Mouse (Mus musculus) splenic B cell, adult 2 months (primary cell): Measurements from ENCODE around the gene Ahnak.

Experiments used
- DNase-seq: peaks from one replicate; pipeline ENCODE4 v3.0.0-alpha.2; 2011; ENCODE audit warnings: low read depth, low spot score
- H3K27me3 ChIP-seq: 2 replicates; pipeline ENCODE4 v1.6.1; 2012; ENCODE audit warnings: mild to moderate bottlenecking, low read length, moderate library complexity, mixed read lengths; ENCODE audit not compliant: control insufficient read depth, poor library complexity, insufficient read depth, severe bottlenecking
- H3K36me3 ChIP-seq: 2 replicates; pipeline ENCODE4 v1.6.1; 2012; ENCODE audit warnings: mild to moderate bottlenecking, low read length, moderate library complexity, mixed read lengths; ENCODE audit not compliant: control insufficient read depth, poor library complexity, insufficient read depth, severe bottlenecking

The Ahnak gene

GRCm38 (mm10) chr19:9090191-9090590, 101.1 kb downstream of the Ahnak start:
- Histone ChIP-seq H3K27me3 (no peaks in the 10 kb centered on the region), H3K36me3 (no peaks in the 10 kb centered on the region)
- DNase-seq: no peak

DNA sequence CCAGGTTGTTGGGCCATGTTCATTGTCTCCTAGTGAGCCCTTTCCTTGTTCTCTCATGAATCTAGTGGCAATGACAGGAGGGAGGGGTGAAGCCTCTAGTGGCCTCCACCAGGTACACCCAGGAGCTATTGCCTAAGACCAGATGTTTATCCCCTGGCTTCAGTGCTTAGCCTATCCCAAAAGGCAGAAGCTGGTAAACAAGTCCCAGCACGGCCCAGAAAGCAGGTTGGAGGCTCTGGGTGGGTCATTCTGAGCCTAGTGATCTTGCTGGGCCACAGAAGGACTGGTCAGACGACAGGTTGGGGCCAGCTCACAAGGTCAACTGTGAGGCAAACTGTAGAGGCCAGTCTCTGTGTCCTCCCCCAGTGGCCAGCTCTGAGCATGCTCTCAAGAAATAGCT, 101.6 kb downstream of the Ahnak start:
- H3K27me3 ChIP-seq: no peaks in the 10 kb centered on the region
- no peak for DNase-seq
- H3K36me3 ChIP-seq: no peaks in the 10 kb centered on the region

- no peaks in the 10 kb centered on the region for H3K36me3 ChIP-seq
- no peaks in the 10 kb centered on the region for H3K27me3 ChIP-seq
- no peak for DNase-seq
These were observed 106.0 kb downstream of the Ahnak start for GRCm38 (mm10) chr19:9095111-9095510.

DNA sequence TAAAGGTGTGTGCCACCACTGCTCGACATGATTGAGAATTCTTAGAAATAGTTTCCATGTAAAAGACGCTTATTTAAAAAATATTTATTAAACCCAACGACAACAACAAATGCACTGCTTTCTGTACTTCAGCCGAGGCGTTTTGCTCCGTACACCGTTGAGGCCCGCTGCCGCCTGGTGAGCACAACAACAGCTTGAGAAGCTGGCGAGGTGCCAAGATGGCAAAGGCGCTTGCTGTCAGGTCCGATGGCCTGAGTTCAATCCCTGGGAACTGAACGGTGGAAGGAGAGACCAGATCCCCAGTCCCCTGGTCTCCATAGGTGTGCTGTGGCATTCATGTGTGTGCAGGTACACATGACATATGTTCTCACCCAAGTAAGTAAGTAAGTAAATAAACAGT, 108.4 kb downstream of the Ahnak start:
- no peaks in the 10 kb centered on the region for H3K36me3 ChIP-seq
- DNase-seq: no peak
- H3K27me3 ChIP-seq: no peaks in the 10 kb centered on the region

DNA sequence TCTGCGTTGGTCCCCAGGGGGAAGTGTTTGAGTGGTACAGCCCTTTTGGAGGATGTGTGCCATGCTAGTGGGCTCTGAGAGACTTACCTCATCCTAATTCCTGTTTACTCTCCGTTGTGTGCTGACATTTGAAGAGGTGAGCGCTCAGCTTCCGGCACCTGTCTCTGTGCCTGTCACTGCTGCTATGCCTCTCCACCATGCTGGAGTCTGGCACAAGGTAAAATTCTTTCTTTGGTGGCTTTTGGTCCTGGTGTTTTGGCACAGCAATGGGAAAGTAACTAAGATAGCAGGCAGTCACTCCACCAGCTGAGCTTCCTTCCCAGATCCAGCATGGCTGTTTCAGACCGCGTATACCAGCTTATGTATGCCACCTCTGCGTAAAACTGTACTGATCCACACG, 110.7 kb downstream of the Ahnak start:
- Histone ChIP-seq H3K36me3 (no peaks in the 10 kb centered on the region), H3K27me3 (no peaks in the 10 kb centered on the region)
- no peak for DNase-seq

DNA sequence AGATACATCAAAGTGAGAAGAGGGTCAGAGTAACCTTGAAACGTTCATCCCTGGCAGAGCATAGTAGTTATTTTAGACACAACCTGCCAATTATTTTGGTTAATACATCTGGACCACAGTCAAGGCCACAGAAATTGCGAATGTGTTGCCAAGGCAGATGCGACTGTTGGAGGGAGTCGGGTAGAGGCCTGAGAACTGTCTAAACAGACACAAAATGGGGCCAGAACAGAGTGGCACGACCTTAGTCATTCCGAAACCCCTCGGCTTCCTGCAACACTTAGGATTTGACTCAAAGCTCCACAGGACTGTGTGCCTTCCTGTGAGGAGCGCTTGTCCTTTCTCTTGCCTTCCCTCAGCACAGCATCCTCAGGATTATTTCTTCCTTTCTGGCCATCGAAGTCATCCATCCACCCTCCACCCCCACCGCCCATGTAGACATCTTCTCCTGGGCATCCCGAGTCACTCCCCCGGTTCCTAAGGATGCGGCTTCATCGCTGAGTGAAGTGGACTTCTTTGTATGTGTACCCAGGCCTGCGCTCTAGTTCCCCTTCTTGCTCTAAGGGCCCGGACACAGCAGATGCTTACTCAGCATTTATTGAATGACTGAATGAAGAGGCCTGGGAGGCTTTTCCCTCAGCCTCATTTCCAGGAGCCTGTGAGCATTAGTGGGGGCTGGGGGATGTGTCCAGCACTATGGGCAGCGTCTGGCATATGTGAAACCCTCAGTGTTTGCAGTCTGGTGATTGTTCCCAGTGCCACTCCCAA, 111.4 kb downstream of the Ahnak start:
- Histone ChIP-seq H3K36me3 (no peaks in the 10 kb centered on the region), H3K27me3 (no peaks in the 10 kb centered on the region)
- no peak for DNase-seq

DNA sequence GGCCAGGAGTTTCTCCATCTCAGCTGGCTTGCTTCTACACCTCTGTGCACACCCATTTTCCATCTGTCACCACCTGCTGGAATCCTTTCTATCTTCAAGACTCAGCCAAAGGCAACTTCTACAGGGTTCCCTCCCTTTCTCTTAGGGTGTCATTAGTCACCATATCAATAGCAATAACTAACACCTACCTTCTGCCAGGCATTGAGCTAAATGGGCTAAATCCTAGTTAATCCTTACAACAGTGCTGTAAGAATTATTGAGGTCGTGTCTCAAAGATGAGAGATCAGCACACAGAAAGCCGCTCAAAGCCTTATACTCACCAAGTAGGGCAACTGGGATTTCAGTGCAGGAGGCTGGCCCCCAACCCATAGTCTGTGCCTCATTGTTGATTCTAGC, 112.0 kb downstream of the Ahnak start:
- DNase-seq: no peak
- Histone ChIP-seq H3K27me3 (no peaks in the 10 kb centered on the region), H3K36me3 (no peaks in the 10 kb centered on the region)

- H3K36me3 ChIP-seq: no peaks in the 10 kb centered on the region
- peak; percentile 59 for DNase-seq
- no peaks in the 10 kb centered on the region for H3K27me3 ChIP-seq
These were observed 114.9 kb downstream of the Ahnak start for GRCm38 (mm10) chr19:9103986-9104385.

DNA sequence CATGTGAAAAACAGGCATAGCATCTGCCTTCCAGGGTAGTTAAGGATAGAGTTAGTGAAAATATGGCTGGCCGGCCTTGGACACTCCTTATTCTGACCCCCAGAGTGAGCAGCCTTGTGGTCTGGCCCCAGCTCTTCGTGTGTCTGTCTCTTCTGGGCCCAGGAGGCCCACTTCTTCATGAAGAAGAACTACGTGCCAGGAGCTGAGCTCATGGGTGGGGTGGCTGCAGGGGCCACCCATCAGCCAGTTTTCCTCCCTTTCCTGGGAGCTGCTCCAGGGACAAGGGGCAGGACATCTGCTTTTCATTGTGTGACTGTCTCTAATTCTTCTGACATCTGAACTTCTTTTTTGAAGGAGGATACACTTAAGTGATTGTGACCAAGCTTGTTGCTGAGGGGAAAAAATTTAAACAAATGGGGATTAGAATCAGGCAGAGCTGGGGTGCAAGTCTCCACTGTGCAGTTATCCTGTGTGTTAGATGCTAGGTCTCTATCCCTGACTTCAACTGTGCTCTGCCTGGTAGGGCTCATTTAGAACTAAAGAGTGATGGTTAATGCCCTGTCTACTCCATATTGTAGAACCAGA, 116.1 kb downstream of the Ahnak start:
- H3K36me3 ChIP-seq: no peaks in the 10 kb centered on the region
- no peak for DNase-seq

GRCm38 (mm10) chr19:9106096-9106495, 117.0 kb downstream of the Ahnak start:
- Histone ChIP-seq H3K36me3 (no peaks in the 10 kb centered on the region), H3K27me3 (no peaks in the 10 kb centered on the region)
- DNase-seq: no peak

More for the DNA sequence above, 116.1 kb downstream of the Ahnak start:
- H3K27me3 ChIP-seq: no peaks in the 10 kb centered on the region

DNA sequence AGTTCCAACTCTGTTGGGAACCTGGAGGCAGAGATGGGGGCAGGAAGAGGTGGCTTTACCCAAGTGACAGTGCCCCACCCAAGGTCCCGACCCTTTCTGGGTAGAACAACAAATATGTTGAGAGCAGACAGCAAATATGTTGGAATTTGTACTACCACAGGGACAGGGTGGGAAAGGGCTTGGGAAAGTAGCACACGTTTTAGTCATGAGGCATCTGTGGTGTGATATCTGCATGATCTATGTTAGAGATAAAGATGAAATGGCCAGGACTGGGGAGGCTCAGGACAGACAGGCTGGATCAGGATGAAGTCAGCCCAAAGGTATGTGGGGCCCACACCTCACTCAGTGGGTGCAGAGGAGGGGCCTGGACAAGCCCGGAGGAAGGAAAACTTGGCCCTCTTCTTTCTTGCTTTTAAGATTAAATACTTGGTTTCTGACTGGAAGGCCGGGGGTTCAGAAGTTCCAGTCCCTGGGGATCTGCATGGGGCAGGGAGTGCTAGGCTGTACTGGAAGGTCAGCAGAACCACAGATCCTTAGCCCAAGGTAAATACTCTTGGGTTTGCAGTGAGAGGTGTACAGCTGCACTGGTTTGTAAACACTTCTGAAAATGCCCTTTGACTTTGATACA, 117.8 kb downstream of the Ahnak start:
- H3K27me3 ChIP-seq: no peaks in the 10 kb centered on the region
- DNase-seq: no peak
- H3K36me3 ChIP-seq: no peaks in the 10 kb centered on the region

DNA sequence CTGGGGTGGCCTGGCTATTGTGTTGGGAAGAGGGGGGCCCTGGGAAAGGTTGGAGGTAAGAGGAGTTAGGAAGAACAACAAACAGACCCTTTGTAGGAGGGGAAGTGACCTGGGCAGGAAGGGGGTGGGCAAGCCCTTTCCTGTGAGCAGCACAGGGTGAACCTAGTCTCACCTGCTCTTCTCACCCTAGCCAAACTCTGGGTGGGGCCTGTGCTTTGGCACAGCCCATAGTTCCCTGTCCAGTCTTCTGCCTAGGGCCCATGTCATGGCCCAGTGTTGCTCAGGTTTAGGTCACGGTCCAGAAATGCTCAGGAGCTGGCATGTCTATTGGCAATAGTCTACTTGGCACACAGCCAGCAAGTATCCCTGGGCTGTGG, 118.3 kb downstream of the Ahnak start:
- no peak for DNase-seq
- no peaks in the 10 kb centered on the region for H3K36me3 ChIP-seq
- H3K27me3 ChIP-seq: no peaks in the 10 kb centered on the region

DNA sequence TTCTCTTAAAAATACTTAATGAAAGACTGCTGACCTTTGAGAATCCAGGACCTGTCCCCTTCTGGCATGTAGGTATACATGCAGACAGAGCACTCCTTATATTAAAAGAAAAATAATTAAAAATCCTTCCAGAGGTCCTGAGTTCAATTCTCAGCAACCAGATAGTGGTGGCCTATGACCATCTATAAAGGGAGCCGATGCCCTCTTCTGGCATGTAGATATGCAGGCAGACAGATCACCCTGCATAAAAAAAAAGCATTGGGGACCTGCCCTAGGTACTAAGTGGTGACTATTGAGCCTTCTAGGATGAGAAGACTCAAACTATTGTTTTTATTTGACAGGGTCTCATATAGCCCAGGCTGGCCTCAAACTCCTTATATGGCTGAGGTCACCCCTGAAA, 119.5 kb downstream of the Ahnak start:
- Histone ChIP-seq H3K36me3 (no peaks in the 10 kb centered on the region; the same call in 1 of the 2 replicates), H3K27me3 (no peaks in the 10 kb centered on the region)
- peak; percentile 18 for DNase-seq

DNA sequence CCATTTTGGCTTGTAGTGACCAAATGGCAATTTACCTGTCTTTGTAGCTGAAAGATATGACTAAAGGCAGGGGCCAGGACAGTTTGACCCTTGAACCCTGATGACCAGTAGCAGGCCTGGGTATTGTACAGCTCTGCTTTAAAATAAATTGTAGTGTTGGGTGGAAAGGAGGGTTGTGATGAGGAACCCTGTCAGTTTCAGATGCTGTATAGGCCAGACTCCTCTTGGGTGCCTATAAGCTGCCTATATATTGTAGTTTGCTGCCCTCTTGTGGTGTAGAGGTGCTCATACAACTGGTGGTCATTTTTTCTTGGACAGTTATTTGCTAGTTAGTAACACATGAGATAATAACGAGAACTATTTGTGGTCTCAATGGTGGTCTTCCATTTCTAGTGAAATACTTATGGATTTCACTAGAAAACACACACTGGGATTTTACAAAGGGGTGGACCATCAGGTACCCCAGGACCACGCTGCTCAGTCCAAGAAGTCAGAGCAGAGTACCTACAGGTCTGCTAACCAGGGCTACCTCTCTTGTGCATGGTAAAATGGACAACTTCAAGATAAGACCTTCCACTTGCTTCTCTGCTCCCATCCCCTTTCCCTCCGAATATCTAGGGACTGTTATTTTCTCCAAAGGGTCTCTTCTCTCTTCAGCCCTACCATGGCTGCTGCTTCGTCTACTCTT, 121.2 kb downstream of the Ahnak start:
- DNase-seq: peak; percentile 88
- Histone ChIP-seq H3K36me3 (no peaks in the 10 kb centered on the region; the same call in 1 of the 2 replicates), H3K27me3 (no peaks in the 10 kb centered on the region)

DNA sequence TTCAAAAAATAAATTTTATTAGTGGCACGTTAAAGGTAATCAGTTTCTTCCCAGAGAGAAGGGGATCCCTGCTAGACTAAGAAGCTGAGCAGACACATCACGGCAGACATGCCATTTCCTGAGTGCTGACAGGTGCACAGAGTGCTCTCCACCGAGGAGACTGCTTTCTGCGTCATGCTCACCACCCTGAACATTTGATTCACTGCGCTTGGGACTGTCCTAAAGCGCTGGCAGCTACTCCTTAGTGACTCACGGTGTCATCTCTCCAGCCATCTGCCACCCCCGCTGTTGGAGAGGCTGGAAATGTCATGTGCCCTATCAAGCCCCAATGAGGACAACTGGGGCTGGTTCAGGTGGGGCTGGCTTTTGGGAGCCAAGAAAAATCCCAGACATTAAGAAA, 123.0 kb downstream of the Ahnak start:
- H3K36me3 ChIP-seq: peaks cover 2% of the 10 kb centered on the region
- DNase-seq: no peak
- H3K27me3 ChIP-seq: no peaks in the 10 kb centered on the region
